Mouse (Mus musculus): ENCODE data around the gene Gtf2f2. TPM values are rescaled to one million over a fixed set of nuclear protein-coding genes. Genes with fewer than 3 reads are reported as not detected.
A peak's percentile ranks its signal among the peaks of the same experiment; 100 is the strongest.

The Gtf2f2 gene
- polyA plus RNA-seq, 1 experiment: 33.5 TPM

- no peak overlapping the region for H3K27ac ChIP-seq (ENCODE audit: control insufficient read depth, insufficient read depth, low read depth, low read length, poor library complexity)
- WGBS: 11% methylated on average over 4 of the region's 4 CpGs
- TF ChIP-seq CTCF (IDR thresholded peaks at IDR 0.05; ENCODE audit: control insufficient read depth, insufficient read depth, low read length): peak; percentile 74
- TF ChIP-seq POLR2A (IDR thresholded peaks at IDR 0.05; ENCODE audit: borderline replicate concordance, control insufficient read depth, low read depth, low read length): no peak
Measured at GRCm38 (mm10) chr14:75899566-75899965, 111.1 kb downstream of the Gtf2f2 start.

DNA sequence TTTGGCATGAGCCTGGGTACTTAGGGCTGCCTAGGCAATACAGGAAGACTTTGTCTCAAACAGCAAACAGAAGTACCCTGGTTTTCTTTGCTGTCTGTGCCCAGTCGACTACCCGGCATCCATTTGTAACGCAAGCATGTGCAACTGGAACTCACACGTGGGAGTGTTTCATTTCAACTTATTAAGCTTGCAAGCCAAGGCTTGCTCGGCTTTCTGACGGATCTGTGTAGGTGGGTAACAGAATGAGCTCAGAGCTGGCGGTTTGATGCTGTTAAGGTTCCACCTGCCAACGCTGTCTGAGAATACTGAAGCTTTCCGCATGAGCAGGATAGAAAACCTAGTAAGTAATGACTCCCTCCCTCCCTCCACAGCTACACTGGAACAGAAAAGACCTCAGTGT is 118.5 kb downstream of the Gtf2f2 start:
- H3K4me1 ChIP-seq (ENCODE audit: control insufficient read depth, insufficient read depth, low read length): no peaks in the 10 kb centered on the region
- TF ChIP-seq POLR2A (IDR thresholded peaks at IDR 0.05; ENCODE audit: borderline replicate concordance, control insufficient read depth, low read depth, low read length) (no peak), CTCF (IDR thresholded peaks at IDR 0.05; ENCODE audit: control insufficient read depth, insufficient read depth, low read length) (no peak)
- H3K27ac ChIP-seq (ENCODE audit: control insufficient read depth, insufficient read depth, low read depth, low read length, poor library complexity): no peak overlapping the region
- whole genome bisulfite sequencing: 88% methylated on average over 9 of the region's 9 CpGs
- H3K4me3 ChIP-seq (replicated peaks; ENCODE audit: control insufficient read depth, low read depth, low read length): no peak overlapping the region

More at GRCm38 (mm10) chr14:75899566-75899965, 111.1 kb downstream of the Gtf2f2 start:
- Histone ChIP-seq H3K4me3 (replicated peaks; ENCODE audit: control insufficient read depth, low read depth, low read length) (no peak overlapping the region), H3K4me1 (ENCODE audit: control insufficient read depth, insufficient read depth, low read length) (no peaks in the 10 kb centered on the region)

GRCm38 (mm10) chr14:75883873-75884272 is 126.8 kb downstream of the Gtf2f2 start:
- Histone ChIP-seq H3K27ac (ENCODE audit: control insufficient read depth, insufficient read depth, low read depth, low read length, poor library complexity) (no peak overlapping the region), H3K4me3 (replicated peaks; ENCODE audit: control insufficient read depth, low read depth, low read length) (no peak overlapping the region), H3K4me1 (ENCODE audit: control insufficient read depth, insufficient read depth, low read length) (no peaks in the 10 kb centered on the region)
- TF ChIP-seq POLR2A (IDR thresholded peaks at IDR 0.05; ENCODE audit: borderline replicate concordance, control insufficient read depth, low read depth, low read length) (no peak), CTCF (IDR thresholded peaks at IDR 0.05; ENCODE audit: control insufficient read depth, insufficient read depth, low read length) (no peak)
- 84% methylated on average over 5 of the region's 5 CpGs for WGBS

DNA sequence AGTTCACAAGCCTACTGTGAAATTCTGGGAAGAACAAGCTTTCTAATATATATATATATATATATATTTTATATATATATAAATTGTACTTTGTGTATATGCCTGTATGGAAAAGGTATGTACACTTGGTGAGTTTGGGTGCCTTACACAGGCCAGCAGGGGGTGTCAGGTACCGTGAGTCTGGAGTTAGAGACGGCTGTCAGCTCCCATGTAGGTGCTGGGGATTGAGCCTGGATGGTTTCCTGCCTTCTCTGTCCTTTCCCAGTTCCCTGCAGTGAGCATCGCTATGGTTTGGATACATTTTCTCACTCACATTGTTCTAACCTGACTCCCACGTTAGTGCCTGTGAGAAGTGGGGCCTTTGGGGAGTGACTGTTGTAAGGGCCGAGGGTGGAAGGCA is 127.3 kb downstream of the Gtf2f2 start:
- TF ChIP-seq POLR2A (IDR thresholded peaks at IDR 0.05; ENCODE audit: borderline replicate concordance, control insufficient read depth, low read depth, low read length) (no peak), CTCF (IDR thresholded peaks at IDR 0.05; ENCODE audit: control insufficient read depth, insufficient read depth, low read length) (peak; percentile 14; the same call in 1 of the 2 replicates)
- WGBS: 80% methylated on average over 5 of the region's 5 CpGs
- Histone ChIP-seq H3K4me1 (ENCODE audit: control insufficient read depth, insufficient read depth, low read length) (no peaks in the 10 kb centered on the region), H3K27ac (ENCODE audit: control insufficient read depth, insufficient read depth, low read depth, low read length, poor library complexity) (no peak overlapping the region), H3K4me3 (replicated peaks; ENCODE audit: control insufficient read depth, low read depth, low read length) (no peak overlapping the region)

DNA sequence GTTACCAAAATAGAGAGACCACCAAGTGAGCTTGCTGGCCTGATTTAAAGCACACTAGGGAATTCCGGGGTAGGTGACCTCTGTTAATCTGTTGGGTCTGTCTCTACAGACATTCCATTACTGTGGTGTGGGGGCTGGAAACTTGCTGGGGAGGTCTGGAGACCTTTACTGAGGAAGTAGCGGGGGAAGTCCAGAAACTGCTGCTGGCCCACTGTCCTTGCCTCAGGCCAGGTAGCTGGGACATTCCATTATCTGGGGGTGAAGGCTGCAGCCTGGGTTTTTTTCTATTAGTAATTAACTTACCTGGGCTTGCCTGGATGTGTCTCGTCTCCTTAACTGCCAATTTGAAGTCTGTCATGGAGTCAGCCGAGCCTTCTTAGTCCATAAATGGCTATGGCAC is 128.8 kb downstream of the Gtf2f2 start:
- Histone ChIP-seq H3K4me3 (replicated peaks; ENCODE audit: control insufficient read depth, low read depth, low read length) (no peak overlapping the region), H3K27ac (ENCODE audit: control insufficient read depth, insufficient read depth, low read depth, low read length, poor library complexity) (no peak overlapping the region), H3K4me1 (ENCODE audit: control insufficient read depth, insufficient read depth, low read length) (no peaks in the 10 kb centered on the region)
- WGBS: 70% methylated on average over 4 of the region's 4 CpGs
- TF ChIP-seq CTCF (IDR thresholded peaks at IDR 0.05; ENCODE audit: control insufficient read depth, insufficient read depth, low read length) (no peak), POLR2A (IDR thresholded peaks at IDR 0.05; ENCODE audit: borderline replicate concordance, control insufficient read depth, low read depth, low read length) (no peak)

DNA sequence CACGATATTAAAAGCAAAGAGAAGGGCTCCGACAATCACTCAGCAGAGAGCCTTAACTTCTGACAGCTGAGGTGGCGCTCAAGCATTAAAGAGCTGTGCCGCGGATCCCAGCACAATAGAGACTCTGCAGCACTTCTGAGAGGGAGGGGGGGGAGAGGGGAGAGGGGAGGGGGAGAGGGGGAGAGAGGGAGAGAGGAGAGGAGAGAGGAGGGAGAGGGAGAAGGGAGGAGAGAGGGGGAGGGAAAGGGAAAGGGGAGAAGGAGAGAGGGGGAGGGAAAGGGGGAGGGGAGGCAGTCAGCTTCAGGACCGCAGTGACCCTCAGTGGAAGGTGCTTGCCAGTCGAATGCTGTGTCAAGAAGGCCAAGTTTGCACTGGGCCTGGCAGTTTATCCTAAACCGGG is 131.7 kb downstream of the Gtf2f2 start:
- H3K4me1 ChIP-seq (ENCODE audit: control insufficient read depth, insufficient read depth, low read length): no peaks in the 10 kb centered on the region
- H3K27ac ChIP-seq (ENCODE audit: control insufficient read depth, insufficient read depth, low read depth, low read length, poor library complexity): no peak overlapping the region
- 52% methylated on average over 8 of the region's 8 CpGs for WGBS

DNA sequence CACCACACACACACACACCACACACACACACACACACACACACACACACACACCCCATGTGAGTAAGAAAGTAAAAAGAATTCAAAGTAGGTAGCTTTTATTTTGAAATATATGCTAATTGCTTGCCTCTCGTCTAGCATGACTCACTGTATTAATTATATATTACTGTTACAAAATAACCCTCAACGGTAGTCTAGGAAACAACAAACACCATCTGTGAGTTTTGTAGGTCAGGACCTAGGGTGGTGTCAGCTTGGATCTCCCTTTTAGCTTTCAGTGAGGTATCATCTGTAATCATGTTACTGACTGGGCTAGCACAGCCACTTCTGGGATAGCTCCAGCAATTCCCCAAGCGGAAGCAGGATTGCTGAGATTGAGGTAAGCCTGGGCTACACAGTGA is 133.4 kb downstream of the Gtf2f2 start:
- no peaks in the 10 kb centered on the region for H3K4me1 ChIP-seq (ENCODE audit: control insufficient read depth, insufficient read depth, low read length)
- H3K27ac ChIP-seq (ENCODE audit: control insufficient read depth, insufficient read depth, low read depth, low read length, poor library complexity): no peak overlapping the region
- 61% methylated on average over 3 of the region's 3 CpGs for WGBS
- TF ChIP-seq CTCF (IDR thresholded peaks at IDR 0.05; ENCODE audit: control insufficient read depth, insufficient read depth, low read length): no peak
- no peak for TF ChIP-seq POLR2A (IDR thresholded peaks at IDR 0.05; ENCODE audit: borderline replicate concordance, control insufficient read depth, low read depth, low read length)
- H3K4me3 ChIP-seq (replicated peaks; ENCODE audit: control insufficient read depth, low read depth, low read length): no peak overlapping the region

More for the DNA sequence above, 131.7 kb downstream of the Gtf2f2 start:
- TF ChIP-seq CTCF (IDR thresholded peaks at IDR 0.05; ENCODE audit: control insufficient read depth, insufficient read depth, low read length) (no peak), POLR2A (IDR thresholded peaks at IDR 0.05; ENCODE audit: borderline replicate concordance, control insufficient read depth, low read depth, low read length) (no peak)
- H3K4me3 ChIP-seq (replicated peaks; ENCODE audit: control insufficient read depth, low read depth, low read length): no peak overlapping the region

DNA sequence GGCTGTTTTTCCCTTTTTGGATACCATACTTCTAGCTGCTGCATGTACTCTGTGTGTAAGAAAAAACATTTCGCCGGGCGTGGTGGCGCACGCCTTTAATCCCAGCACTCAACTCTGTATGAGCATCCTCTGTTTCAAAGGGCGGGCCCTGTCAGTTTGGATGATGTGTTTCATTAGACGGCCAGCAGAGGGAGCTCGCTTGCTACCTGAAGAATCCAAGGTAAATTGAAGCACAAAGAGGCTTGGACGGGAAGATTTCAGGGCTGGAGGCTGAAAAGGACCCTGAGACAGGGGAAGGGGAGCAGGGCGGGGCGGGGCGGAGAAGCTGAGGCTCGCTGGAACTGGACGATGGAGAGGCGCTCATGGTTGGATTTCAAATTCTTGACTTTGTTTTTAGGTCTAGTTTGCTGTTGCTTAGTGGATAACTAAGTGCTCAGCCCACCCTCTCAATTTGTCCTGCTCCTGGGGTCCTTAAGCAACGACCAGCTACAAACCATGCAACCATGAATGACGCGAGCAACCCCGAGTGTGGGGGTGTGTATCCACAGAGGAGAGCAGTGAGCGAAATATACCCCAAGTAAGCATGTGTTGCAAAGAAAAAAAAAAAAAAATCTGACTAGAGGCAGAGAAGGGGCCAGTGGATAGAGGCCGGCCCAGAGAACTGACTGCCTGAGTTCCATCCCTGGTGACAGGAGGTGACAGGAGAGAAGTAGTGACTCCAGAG is 134.2 kb downstream of the Gtf2f2 start:
- Histone ChIP-seq H3K27ac (ENCODE audit: control insufficient read depth, insufficient read depth, low read depth, low read length, poor library complexity) (no peak overlapping the region), H3K4me3 (replicated peaks; ENCODE audit: control insufficient read depth, low read depth, low read length) (no peak overlapping the region), H3K4me1 (ENCODE audit: control insufficient read depth, insufficient read depth, low read length) (no peaks in the 10 kb centered on the region)
- no peak for TF ChIP-seq POLR2A (IDR thresholded peaks at IDR 0.05; ENCODE audit: borderline replicate concordance, control insufficient read depth, low read depth, low read length)
- TF ChIP-seq CTCF (IDR thresholded peaks at IDR 0.05; ENCODE audit: control insufficient read depth, insufficient read depth, low read length): peak; percentile 71
- WGBS: 16% methylated on average over 21 of the region's 21 CpGs
